Mouse (Mus musculus) liver, embryonic 15.5 days (tissue): Measurements from ENCODE around the gene Gpsm2. TPM values are rescaled to one million over a fixed set of nuclear protein-coding genes. Genes with fewer than 3 reads are reported as not detected.
A peak's percentile ranks its signal among the peaks of the same experiment; 100 is the strongest.
"Not testable (repeated sequence)": the region's sequence is repeated elsewhere in the genome, so short reads cannot be mapped to it uniquely, and the experiment has no call there.

Source experiments
- ATAC-seq: fragments of 200-750 bp; cut with Nextera tagmentation; 2 replicates; pipeline ENCODE4 v1.8.0; 2017; ENCODE audit warnings: moderate number of reproducible peaks, mild to moderate bottlenecking, moderate library complexity; ENCODE audit not compliant: insufficient read depth
- H3K27ac ChIP-seq: fragments of 300-500 bp; sonication (generic); replicated peaks from 2 replicates; pipeline ENCODE4 v1.5.1; 2015; ENCODE audit warnings: mild to moderate bottlenecking, inconsistent platforms
- H3K27me3 ChIP-seq: fragments of 300-500 bp; sonication (generic); 2 replicates; pipeline ENCODE4 v1.6.1; 2015; ENCODE audit warnings: mild to moderate bottlenecking, inconsistent platforms
- H3K36me3 ChIP-seq: fragments of 300-500 bp; sonication (generic); replicated peaks from 2 replicates; pipeline ENCODE4 v1.6.1; 2015; ENCODE audit warnings: moderate library complexity, mild to moderate bottlenecking, inconsistent platforms
- H3K4me1 ChIP-seq: fragments of 300-500 bp; sonication (generic); replicated peaks from 2 replicates; pipeline ENCODE4 v1.6.1; 2015; ENCODE audit warnings: inconsistent platforms
- H3K4me2 ChIP-seq: fragments of 300-500 bp; sonication (generic); 2 replicates; pipeline ENCODE4 v1.6.1; 2015; ENCODE audit warnings: moderate library complexity, mild to moderate bottlenecking, inconsistent platforms
- H3K4me3 ChIP-seq: fragments of 300-500 bp; sonication (generic); replicated peaks from 2 replicates; pipeline ENCODE4 v1.5.1; 2015; ENCODE audit warnings: mild to moderate bottlenecking, inconsistent platforms
- H3K9ac ChIP-seq: fragments of 300-500 bp; sonication (generic); 2 replicates; pipeline ENCODE4 v1.6.1; 2015; ENCODE audit warnings: moderate library complexity, mild to moderate bottlenecking, inconsistent platforms
- H3K9me3 ChIP-seq: fragments of 300-500 bp; sonication (generic); replicated peaks from 2 replicates; pipeline ENCODE4 v1.6.1; 2016; ENCODE audit warnings: inconsistent platforms
- WGBS: fragments of 180-500 bp; shearing (Covaris S2); methylation state at CpG from one replicate; pipeline ENCODE4 v1.1.7; 2015; ENCODE audit warnings: mixed read lengths; ENCODE audit not compliant: insufficient replicate concordance; 5-methylcytosine and 5-hydroxymethylcytosine counted together
- polyA plus RNA-seq: library from polyadenylated mRNA; unstranded; fragments of >200 nt; fragmentation: Nextera tagmentation; extraction: Ambion mirVana; gene quantifications from 2 replicates; pipeline ENCODE4 v1.2.1, GENCODE M21; 2015

Gene Gpsm2
- polyA plus RNA-seq, 1 experiment from 2014 or later = 45.7 TPM

GRCm38 (mm10) chr3:108655486-108655885 is 66.6 kb downstream of the Gpsm2 start:
- 80% methylated on average over 7 of the region's 7 CpGs for WGBS
- H3K4me2 ChIP-seq = peak overlapping the region; percentile 74
- no peak overlapping the region for H3K9ac ChIP-seq
- H3K9me3 ChIP-seq = no peaks in the 10 kb centered on the region
- H3K4me1 ChIP-seq = peaks cover 24% of the 10 kb centered on the region
- no peak overlapping the region for H3K27ac ChIP-seq
- ATAC-seq = no peak
- peaks cover 8% of the 10 kb centered on the region for H3K36me3 ChIP-seq
- peak overlapping the region; percentile 84; the same call in 1 of the 2 replicates for H3K4me3 ChIP-seq
- H3K27me3 ChIP-seq = no peaks in the 10 kb centered on the region

GRCm38 (mm10) chr3:108654566-108654965 is 67.5 kb downstream of the Gpsm2 start:
- H3K27ac ChIP-seq = peak overlapping the region; percentile 83; the same call in 1 of the 2 replicates
- H3K9ac ChIP-seq = peak overlapping the region; percentile 96
- H3K4me2 ChIP-seq = peak overlapping the region; percentile 74
- no peaks in the 10 kb centered on the region for H3K9me3 ChIP-seq
- peaks cover 2% of the 10 kb centered on the region; the same call in 1 of the 2 replicates for H3K36me3 ChIP-seq
- no peaks in the 10 kb centered on the region for H3K27me3 ChIP-seq
- H3K4me1 ChIP-seq = peaks cover 24% of the 10 kb centered on the region
- ATAC-seq = no peak
- WGBS = 5% methylated on average over 14 of the region's 14 CpGs
- H3K4me3 ChIP-seq = peak overlapping the region; percentile 84

- peak within 1 kb of the TSS; percentile 84 for H3K4me3 ChIP-seq
- no peaks in the 10 kb centered on the region for H3K9me3 ChIP-seq
- no peaks in the 10 kb centered on the region; the same call in 1 of the 2 replicates for H3K36me3 ChIP-seq
- H3K9ac ChIP-seq = peak within 1 kb of the TSS; percentile 96
- WGBS = under 1% methylated on average over 57 of the region's 57 CpGs
- no peaks in the 10 kb centered on the region for H3K27me3 ChIP-seq
- H3K4me2 ChIP-seq = peak within 1 kb of the TSS; percentile 74
- H3K4me1 ChIP-seq = peaks cover 24% of the 10 kb centered on the region
- peak; percentile 97 for ATAC-seq
- peak within 1 kb of the TSS; percentile 83 for H3K27ac ChIP-seq
Observed at GRCm38 (mm10) chr3:108653710-108654379, 68.3 kb downstream of the Gpsm2 start, which contains the start of gene Clcc1. Gene Clcc1 (plus strand): TSS chr3:108653913.

GRCm38 (mm10) chr3:108652866-108653642 is 69.1 kb downstream of the Gpsm2 start:
- ATAC-seq = 0 out of 2 replicates have a peak, but pooled peaks have one; percentile 22
- H3K9ac ChIP-seq = peak overlapping the region; percentile 31; the same call in 1 of the 2 replicates
- H3K9me3 ChIP-seq = no peaks in the 10 kb centered on the region
- H3K4me1 ChIP-seq = peaks cover 24% of the 10 kb centered on the region
- peak overlapping the region; percentile 74 for H3K4me2 ChIP-seq
- 14% methylated on average over 9 of the region's 9 CpGs for WGBS
- peak overlapping the region; percentile 45; the same call in 1 of the 2 replicates for H3K27ac ChIP-seq
- peak overlapping the region; percentile 84 for H3K4me3 ChIP-seq
- no peaks in the 10 kb centered on the region for H3K27me3 ChIP-seq
- no peaks in the 10 kb centered on the region for H3K36me3 ChIP-seq

- 58% methylated on average over 5 of the region's 5 CpGs for WGBS
- not testable (repeated sequence) for ATAC-seq, H3K27me3 ChIP-seq, H3K4me1 ChIP-seq, H3K27ac ChIP-seq, H3K4me2 ChIP-seq, H3K4me3 ChIP-seq, H3K9me3 ChIP-seq, H3K9ac ChIP-seq, H3K36me3 ChIP-seq
Observed at GRCm38 (mm10) chr3:108647681-108648080, 74.4 kb downstream of the Gpsm2 start.

GRCm38 (mm10) chr3:108646036-108646435 is 76.1 kb downstream of the Gpsm2 start:
- no peaks in the 10 kb centered on the region for H3K9me3 ChIP-seq
- H3K4me2 ChIP-seq = no peak overlapping the region
- no peak overlapping the region for H3K9ac ChIP-seq
- no peak overlapping the region for H3K4me3 ChIP-seq
- no peaks in the 10 kb centered on the region for H3K27me3 ChIP-seq
- no peak for ATAC-seq
- no peak overlapping the region for H3K27ac ChIP-seq
- 67% methylated on average over 7 of the region's 7 CpGs for WGBS
- H3K36me3 ChIP-seq = no peaks in the 10 kb centered on the region
- H3K4me1 ChIP-seq = no peaks in the 10 kb centered on the region

- H3K27me3 ChIP-seq = no peaks in the 10 kb centered on the region
- no peaks in the 10 kb centered on the region for H3K4me1 ChIP-seq
- H3K4me2 ChIP-seq = no peak overlapping the region
- ATAC-seq = no peak
- H3K9ac ChIP-seq = no peak overlapping the region
- H3K4me3 ChIP-seq = no peak overlapping the region
- H3K36me3 ChIP-seq = no peaks in the 10 kb centered on the region
- WGBS = 69% methylated on average over 3 of the region's 3 CpGs
- H3K27ac ChIP-seq = no peak overlapping the region
- no peaks in the 10 kb centered on the region for H3K9me3 ChIP-seq
Observed at GRCm38 (mm10) chr3:108644856-108645255, 77.3 kb downstream of the Gpsm2 start.

GRCm38 (mm10) chr3:108640998-108641397 is 81.1 kb downstream of the Gpsm2 start:
- Histone ChIP-seq H3K9me3 (no peaks in the 10 kb centered on the region), H3K4me3 (no peak overlapping the region), H3K4me2 (no peak overlapping the region), H3K9ac (no peak overlapping the region), H3K4me1 (no peaks in the 10 kb centered on the region), H3K36me3 (no peaks in the 10 kb centered on the region), H3K27ac (no peak overlapping the region), H3K27me3 (no peaks in the 10 kb centered on the region)
- WGBS = 55% methylated on average over 4 of the region's 4 CpGs
- no peak for ATAC-seq

GRCm38 (mm10) chr3:108639412-108639811 is 82.7 kb downstream of the Gpsm2 start:
- no peaks in the 10 kb centered on the region for H3K36me3 ChIP-seq
- no peak overlapping the region for H3K4me3 ChIP-seq
- no peak for ATAC-seq
- H3K27me3 ChIP-seq = no peaks in the 10 kb centered on the region
- no peaks in the 10 kb centered on the region for H3K4me1 ChIP-seq
- H3K9ac ChIP-seq = no peak overlapping the region
- no peak overlapping the region for H3K4me2 ChIP-seq
- WGBS = 68% methylated on average over 4 of the region's 4 CpGs
- no peaks in the 10 kb centered on the region for H3K9me3 ChIP-seq
- no peak overlapping the region for H3K27ac ChIP-seq

GRCm38 (mm10) chr3:108634761-108635160 is 87.3 kb downstream of the Gpsm2 start:
- Histone ChIP-seq H3K4me1 (no peaks in the 10 kb centered on the region), H3K27ac (no peak overlapping the region), H3K9ac (no peak overlapping the region), H3K4me2 (no peak overlapping the region), H3K9me3 (no peaks in the 10 kb centered on the region), H3K36me3 (no peaks in the 10 kb centered on the region), H3K27me3 (no peaks in the 10 kb centered on the region), H3K4me3 (no peak overlapping the region)
- 86% methylated on average over 5 of the region's 5 CpGs for WGBS
- ATAC-seq = no peak
